Mouse (Mus musculus) heart, adult 8-10 months (tissue): ENCODE measurements around the gene Inpp5a. TPM values are rescaled to one million over a fixed set of nuclear protein-coding genes. Genes with fewer than 3 reads are reported as not detected.
A peak's percentile ranks its signal among the peaks of the same experiment; 100 is the strongest.

ENCODE experiments used
- DNase-seq: peaks from one replicate; pipeline ENCODE4 v3.0.0; 2022; ENCODE audit warnings: low spot score
- total RNA-seq, 4 experiments: library from RNA; stranded (reverse); gene quantifications; 2 replicates each; pipeline ENCODE4 v1.2.4; 2022

Gene Inpp5a
- total RNA-seq, 4 experiments from 2014 or later, result 291 to 307 (median 299) TPM

DNA sequence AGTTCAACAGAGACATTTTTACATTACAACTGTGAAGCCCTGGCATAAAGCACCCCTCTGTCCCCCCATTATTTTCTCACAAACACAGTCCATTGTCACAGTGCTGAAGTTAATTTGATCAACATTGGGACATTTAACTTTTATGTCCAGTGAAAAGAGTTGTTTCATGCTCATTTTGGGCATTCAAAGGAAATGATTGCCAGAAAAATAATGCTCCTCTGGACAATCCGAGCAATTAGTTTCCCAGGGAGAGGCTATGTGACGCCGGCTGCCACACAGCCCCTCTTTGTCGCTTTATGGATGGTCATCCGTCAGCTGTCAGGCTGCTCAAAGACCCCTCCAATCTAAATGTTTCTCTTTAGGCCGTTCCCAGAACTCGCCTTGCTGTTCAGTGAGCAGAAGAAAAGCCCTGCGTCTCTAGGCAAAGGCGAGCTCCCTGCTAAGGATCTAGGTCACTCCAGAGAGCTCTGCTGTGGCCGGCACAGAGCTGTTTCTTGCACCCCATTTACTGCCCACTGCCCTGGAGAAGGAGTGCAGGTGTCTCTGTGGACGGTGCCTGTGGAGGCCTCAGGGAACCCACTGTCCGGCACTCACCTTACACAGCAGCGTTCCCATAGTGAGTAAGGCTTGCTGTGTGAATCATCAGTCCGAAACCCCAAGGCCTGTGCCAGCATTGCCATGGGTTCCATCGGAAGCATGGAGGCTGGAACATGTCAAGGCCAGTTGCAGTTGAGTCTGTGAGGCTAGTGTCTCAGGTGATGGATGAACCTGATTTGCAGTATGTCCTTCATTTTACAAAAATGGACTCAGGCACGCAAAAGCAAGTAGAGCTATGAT lies 141.9 kb downstream of the Inpp5a start:
- no peak for DNase-seq

DNA sequence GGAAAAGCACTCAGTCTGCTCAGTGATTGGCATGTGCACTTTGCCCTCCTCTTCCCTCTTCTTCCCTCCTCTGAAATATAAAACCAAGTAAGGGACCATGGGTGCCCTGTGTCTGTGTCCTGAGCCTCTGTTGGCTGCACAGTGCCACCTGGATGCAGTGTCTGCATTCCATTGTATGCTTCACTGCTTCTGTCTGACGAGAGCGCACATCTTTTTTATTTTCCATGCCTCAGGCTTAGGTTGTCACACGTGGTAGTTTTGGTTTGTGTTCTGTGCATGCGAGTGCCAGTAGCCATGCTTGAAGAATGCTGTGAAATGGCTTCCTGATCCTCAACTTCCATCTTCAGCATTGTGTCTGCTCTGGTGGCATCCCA lies 142.5 kb downstream of the Inpp5a start:
- DNase-seq, result no peak

DNA sequence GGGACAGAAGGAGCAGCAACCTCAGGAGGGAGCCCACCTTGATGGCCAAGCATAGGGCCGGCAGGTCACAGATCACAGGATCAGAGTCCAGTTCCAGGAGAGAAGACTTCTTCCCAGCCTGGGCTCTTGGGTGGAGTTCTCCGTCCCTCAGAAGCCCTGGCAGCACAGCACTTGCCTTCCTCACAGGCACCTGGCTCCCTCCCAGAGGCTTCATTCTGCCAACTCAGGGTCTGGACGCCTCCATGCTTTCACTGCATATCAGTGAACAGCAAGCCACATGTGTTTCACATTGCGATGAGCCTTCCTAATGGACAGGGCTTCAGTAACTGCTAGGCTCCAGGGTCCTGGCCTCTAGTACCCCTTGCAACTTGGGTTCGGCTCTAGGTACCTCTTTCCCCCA lies 147.4 kb downstream of the Inpp5a start:
- DNase-seq, result peak; percentile 43

DNA sequence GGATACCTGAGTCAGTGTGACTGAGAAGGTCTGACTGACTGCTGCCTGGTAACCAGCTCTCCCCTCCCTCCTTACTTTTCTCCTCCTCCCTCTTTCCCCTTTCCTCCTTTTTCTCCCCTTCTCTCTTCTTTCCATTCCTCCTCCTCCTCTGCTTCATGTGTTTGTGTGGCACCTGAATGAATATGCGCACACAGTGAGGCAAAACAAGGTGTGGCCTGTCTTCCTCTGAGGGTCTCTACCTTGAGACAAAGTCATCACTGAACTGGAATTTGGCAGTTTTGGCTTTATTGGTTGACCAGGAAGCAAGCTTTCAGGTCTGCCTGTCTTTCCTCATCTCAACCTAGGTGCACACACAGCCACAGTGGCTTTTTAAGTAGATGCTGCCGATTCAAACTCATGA lies 147.9 kb downstream of the Inpp5a start:
- DNase-seq, result no peak

DNA sequence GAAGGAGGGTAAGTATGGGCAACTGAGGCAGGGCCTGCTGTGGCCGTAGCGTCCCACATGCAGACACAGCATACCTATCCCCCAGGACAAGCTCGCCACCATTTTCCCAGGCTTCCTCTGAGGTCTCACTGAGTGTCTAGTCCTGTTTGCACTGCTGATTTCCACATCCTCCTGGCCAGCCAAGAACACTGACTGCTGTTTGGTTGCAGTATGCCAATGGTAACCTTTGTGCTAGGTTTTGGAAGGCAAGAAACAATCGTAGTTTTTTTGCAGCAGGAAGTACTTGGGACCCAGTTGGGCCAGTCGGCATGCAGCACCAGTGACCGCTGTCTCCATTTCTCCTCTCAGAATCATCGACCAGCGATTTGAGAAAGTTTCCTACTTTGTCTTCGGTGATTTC lies 148.9 kb downstream of the Inpp5a start:
- DNase-seq, result no peak

DNA sequence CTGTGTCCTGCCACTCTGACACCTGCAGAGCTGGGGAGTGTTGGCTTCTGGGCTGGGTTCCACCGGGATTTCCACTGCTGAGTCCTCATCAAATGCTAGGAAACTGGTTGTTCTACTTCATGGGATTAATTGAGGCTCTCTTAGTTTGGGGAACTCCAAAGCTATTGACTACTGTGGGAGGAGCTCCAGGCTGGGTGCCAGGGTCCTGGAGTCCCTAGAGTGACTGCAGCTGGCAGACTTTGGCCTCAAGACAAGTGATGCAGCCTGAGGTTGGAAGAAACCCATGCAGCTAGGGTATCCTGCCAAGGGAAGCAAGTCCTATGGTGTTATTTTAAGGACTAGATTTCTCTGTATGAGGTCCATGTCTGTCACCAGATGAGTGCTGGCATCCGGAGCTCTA lies 149.6 kb downstream of the Inpp5a start:
- DNase-seq, result peak; percentile 64

DNA sequence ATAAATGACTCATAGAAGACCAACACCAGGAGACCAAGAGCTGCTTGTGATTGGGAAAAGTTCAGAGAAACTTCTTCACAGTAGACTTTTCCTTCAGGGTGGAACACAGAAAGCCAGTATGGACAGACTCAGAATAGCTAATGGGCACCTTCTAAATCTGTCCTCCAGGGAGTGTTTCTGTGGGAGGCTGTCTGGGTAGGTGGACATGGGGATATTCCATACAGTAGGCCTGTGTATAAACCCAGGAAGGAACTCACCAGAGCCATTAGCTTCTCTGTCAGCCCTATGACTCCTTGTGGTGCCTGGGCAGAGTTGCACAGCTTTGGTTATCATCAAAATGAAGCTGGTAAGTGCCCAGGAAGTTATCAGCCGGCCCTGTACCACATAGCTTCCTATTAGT lies 151.7 kb downstream of the Inpp5a start:
- DNase-seq, result no peak

DNA sequence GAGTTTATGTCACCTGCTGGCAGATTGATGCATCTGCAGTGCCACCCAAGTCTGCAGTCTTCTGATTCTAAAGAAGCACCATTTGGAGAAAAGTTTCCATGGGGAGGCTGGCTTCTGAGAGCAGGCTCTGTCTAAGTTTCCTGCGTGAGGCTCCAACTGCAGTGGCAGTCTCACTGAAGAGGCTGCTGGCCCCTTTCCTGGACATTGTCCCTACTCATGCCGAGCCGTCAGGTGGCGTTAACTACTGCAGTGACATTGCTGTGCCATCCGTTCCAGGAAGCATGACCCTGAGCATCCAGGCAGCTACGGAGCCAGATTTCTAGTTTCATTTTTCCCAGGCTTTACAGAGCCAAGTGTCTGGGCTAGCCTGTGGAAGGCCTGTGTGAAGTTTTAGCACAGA lies 152.5 kb downstream of the Inpp5a start:
- no peak for DNase-seq

DNA sequence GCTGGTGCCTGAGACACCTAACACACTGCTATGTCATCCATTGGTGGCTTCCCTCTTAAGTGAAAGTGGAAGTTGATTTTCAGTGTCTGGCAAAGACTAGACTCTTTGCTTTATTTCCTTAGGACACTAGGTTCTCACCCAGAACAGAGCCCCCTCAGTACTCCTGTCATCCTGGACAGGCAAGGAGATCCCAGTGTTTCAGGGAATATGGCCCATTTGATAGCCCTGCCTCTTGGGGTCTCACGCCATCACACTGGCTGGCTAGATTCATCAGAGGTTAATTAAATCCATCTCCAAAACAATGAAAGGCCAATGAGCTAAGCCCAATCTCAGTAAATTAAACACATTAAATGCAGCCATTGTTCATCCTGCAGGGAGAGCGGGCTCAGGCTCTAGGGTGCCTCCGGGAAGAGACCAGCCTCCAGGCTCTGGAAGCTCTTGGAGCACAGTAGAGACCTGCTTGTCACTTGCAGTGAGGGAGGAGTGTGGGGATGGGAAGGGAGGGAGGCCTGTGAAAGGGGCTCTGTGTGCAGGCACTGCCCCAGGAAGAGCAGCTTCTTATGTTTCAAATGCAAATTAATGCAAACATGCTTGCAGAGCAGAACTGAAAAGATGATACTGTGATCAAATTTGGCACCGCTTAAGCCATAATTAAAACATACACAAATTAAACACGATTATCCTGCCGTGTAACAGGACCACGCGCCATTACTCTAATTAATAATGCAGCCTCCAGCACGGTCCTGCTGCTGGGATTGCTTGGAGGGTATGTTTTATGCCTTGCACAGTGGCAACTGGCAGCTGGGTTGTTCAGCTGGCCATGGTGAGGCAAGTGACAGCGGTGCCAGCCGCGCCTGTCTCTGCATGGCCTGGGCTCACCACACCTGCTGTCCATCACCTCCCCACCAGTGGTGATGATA lies 156.1 kb downstream of the Inpp5a start:
- DNase-seq, result no peak

DNA sequence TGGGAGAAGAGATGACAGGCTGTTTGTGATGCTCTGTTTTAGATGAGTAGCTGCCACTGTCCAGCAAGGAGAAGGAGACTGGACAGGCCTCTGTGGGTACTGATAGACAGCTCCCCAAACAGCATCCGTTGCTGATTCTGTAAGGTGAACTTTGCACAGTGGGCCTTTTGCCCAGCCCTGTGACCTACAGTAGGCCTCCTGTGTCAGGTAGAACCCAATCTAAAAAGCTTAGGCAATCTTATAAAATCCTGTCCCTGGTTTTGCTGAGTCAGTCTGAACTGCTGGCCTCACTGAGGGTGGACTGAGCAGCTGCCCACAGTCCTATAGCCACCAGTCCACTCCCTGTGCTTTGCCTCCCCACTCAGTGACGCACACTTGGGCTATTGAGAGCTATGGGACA lies 158.4 kb downstream of the Inpp5a start:
- no peak for DNase-seq

DNA sequence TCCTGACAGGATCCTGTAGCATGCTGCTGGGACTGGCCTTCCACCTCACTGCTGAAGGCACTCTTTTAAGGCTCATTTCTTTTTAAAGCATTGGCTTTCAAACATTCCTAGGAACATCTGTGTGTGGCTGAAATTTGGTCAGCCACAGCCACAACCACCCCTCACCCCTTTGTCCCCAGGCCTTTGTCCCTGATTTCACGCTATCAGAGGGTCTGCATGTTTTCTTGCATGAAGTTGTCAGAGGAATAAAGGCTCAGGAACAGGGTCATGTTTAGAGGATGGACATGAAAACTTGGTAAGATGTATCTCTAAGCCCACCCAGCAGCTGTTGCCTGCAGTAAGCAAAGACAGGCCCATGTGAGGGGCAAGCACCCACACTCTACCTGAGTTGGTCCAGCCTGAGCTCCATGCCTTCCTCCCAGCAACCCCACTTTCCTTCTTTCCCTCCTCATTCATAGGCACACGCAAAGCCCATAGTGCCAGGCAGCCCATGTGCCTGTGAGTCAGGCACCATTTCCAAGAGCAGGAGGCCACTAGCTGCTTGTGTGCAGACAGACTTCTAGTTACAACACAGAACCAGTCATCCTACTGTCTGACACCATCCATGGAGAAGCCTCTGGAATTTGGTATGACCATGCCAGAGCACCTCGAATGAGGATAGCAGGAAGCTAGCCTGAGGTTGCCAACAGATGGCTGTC lies 161.3 kb downstream of the Inpp5a start:
- DNase-seq, result no peak

DNA sequence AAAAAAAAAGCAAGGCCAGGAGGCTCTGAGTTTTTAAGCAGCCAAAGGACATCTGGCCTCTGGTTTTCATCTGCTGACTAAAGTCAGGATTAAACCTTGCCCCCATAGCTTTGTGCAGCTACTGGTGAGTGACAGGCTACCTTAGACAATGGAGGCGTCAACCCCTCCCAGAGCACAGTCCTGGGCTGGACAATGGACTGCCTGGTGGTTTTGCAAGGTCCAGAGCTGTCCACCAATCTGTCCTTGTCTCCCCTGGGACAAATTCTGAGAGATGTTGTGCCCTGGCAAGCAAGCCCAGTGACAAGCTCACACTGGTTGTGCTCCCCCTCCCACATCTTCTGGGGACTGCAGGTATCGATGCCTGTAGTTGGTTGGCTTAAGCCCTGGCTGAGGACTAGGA lies 162.6 kb downstream of the Inpp5a start:
- DNase-seq, result no peak

DNA sequence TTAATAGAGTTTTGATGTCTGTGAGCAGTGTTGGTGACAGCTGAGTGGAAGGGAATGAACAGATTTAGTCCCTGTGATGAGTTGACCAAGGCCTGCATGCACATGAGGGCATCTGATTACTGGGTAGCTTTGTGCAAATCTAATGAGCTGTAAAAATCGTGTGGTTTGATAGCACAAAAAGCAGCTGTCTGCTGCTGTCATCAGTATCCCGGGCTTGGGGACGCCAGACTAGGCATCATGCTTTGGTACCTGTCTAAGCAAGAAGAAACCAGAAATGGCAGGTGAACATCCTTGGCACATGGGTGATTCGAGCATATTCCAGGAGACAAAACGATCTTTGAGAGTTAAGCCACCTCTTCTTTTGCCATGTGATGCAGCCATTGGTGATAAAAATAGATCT lies 167.4 kb downstream of the Inpp5a start:
- DNase-seq, result no peak

DNA sequence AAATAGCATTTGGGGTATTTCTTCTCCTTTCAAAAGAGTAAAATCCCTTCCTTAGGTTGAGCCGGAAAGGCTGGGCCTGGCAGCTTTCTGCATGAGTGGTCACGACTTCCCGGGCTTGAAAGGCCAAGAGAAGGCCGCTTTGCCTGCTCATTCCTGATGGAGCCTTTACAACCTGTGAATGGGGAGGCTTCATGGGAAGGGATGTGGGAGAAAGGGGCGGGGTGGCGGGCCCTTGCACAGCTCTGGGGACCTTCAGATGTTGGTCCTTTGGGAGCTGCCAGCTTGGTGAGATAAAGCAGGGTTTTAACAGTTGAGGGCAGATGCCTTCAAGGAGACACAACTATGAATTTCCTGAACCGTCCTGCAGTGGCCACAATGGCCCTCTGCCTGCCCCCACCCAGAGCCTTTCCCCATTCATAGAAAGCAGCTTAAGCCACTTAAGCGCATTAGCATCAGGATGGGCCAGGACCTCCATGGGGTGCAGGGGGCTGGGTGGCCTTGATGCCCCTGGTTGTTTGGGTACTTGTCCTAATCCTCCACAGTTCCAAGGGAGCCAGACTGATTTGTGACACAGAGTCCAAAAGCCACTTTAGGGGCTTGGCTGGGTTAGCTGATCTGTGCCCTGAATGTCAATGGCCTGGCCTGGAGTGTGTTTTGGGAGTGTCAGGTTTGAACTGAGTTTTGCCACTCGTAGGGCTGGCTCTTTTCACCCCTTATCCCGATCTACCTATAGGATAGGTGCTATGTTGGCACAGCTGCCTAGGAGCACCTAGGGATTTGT lies 168.0 kb downstream of the Inpp5a start:
- DNase-seq, result no peak

DNA sequence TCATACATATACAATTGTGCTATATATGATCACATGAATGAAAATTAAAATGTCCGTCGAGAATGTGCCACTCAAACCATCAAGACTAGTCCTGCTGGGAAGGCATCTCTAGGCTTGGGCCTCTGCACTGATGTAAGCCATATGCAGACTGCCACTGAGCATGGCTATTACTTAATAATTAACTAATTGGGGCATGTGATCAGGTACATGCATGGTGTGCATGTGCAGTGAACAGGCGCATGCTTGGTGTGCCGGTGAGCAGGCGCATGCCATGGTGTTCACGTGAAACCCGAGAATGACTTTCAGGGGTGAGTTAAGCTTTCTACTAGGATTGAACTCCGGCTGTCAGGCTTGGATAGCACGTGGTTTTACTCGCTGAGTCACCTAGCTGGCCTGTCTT lies 170.8 kb downstream of the Inpp5a start:
- DNase-seq, result no peak

DNA sequence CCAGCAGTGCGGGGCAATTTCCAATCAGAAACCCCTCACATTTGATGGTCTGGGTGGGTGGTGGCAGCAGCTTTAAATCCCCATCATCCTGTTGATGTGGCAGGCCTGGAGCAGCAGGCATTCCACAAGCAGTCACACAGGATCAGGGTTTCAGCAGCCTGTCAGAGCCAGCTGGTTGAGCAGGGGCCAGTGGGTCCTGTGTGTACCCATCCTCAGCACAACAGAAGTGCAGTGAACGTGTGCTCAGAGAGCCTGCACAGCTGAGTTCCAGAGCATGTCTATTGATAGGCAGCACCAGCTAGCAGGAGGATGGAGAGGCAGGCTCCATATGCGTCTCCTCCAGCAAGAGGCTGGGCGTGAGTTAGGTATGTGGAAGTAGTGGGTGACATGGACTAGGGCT lies 174.5 kb downstream of the Inpp5a start:
- DNase-seq, result no peak

DNA sequence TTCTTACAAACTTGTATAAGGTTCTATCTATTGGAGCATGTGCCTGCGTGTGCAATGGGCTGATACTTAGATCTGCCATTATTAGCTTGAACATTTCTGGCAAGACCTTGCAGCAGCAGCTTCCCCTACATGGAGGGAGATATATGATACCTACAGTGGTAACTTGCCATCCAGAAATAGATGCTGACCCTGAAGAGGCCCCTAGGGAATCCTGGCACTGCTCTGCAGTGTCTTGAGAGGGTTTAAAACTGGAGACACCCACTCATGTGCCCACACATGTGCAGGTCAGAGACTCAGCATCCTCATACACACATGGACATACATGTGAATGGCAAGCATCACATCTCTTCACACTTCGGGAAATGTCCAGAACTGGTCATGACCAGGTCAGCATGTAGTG lies 175.3 kb downstream of the Inpp5a start:
- no peak for DNase-seq

DNA sequence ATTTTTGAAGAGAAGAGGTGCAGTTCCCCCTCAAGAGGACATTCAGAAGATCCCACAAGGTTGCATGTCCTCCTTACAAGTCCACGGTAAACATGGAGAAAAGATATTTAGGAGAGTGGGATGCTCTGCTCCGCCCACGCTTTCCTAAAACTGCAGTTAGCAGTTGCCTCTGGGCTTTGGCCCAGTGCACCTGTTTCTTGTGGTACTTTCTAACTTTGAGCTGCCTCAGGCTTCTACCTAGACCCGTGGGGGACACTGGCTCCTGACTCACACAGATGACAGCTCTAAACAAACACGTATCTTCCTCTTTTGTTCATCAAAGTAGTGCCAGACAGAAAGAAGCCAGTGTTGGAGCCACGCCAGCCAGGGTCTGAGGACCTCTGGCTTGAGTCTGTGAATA lies 177.1 kb downstream of the Inpp5a start:
- no peak for DNase-seq

DNA sequence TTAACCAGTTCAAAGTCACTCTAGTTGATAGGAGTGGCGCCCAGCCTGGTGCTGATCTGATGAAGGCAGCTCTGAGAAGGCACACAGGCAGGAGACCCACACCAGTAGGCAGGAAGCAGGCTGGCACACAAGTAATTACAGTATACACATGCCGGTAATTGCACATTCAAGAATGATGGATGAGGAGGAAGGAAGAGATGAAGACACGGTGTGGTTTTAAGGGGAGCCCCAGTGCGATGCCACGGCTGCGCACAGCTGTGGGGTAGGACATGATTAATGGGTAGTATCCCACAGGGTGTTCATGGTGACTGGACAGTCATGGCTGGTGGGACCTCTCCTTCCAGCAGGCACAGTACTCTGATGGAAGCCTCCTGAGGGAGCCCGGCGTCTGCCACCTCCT lies 177.6 kb downstream of the Inpp5a start:
- DNase-seq, result no peak

DNA sequence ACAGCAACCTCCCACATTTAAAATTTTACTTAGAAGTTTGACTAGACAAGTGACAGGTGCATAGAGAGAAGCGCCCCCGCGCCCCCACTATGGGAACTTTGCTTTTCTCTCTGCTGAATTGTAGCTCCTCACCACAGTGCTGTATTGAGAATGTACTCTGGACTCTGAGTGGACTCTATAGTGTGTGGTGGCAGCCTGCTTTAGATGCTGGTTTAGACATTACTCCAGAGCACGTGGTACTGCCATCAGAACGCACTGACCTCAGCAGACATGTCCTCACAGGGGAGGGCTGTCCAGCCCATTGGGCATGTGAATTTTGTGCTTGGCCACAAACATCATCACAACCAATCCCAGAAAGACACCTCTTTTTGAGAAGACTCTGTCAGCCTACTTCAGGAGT lies 181.9 kb downstream of the Inpp5a start:
- no peak for DNase-seq

DNA sequence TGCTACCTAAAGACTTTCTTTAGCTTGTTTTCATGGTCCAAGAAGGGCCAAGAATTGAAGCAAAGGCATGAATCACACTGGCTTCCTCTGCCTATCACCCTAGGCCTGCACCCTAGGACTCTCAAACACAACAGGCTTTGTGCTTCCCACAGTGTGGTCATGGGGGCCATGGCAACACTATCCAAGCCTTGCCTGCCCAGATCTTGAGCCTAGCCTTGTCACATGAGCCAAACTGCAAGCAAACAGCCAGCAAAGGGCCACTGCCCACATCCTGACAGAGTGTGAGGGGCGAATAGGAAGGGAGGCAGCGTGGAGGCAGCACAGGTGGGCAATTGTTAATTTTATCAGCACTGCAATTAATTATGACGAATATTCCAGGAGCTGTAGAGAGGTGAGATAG lies 183.8 kb downstream of the Inpp5a start:
- DNase-seq, result no peak
